Comparison of ENCODE assay signal across 8 mouse cellular contexts in the genomic region with DNA sequence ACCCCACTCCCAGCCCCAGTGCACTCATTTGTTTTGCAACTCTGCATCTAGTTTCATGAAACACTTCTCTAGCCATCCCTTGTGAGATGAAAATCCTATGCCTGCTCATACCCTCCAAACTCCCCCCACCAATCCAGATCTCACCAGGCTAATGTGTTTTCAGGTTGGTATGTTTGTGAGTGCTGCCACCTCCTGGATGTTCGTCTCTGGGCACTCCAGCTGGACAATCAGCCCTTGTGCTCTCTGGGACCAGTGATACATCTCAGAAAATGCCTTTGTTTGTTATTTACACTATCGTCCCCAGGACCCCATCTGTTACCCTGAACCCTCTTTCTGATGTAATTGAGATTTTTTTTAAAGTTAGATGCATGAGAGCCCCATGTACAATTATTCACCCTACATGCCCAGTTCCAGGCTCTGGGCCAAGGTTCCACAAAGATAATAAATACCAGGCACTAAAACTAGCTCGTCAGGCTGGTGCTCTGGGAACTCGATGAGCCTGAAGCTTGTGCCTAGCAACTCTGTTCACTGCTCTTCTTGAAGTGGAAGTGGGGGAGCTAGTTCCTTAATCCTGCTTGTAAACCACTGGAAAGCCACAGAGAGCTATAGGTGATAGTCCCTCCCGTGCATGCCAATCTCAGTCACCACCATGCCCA.
DNase-seq lines count a peak whose midpoint lies in the region; ATAC-seq and TF ChIP-seq lines count a peak whose summit lies in the region.

No protein-coding gene starts in this region.

- H3K27ac ChIP-seq in forebrain, embryonic 10.5 days, result no peak overlapping the region
- no peak overlapping the region for H3K27ac ChIP-seq in lung, postnatal 0 days (ENCODE audit: low read length)

- no peaks in the 10 kb centered on the region for H3K4me1 ChIP-seq in forebrain, embryonic 10.5 days
- no peaks in the 10 kb centered on the region for H3K4me1 ChIP-seq in lung, postnatal 0 days (ENCODE audit: insufficient read depth, low read depth, low read length)

- no peaks in the 10 kb centered on the region for H3K27me3 ChIP-seq in forebrain, embryonic 10.5 days (ENCODE audit: poor library complexity, severe bottlenecking)
- H3K27me3 ChIP-seq in lung, postnatal 0 days (replicated peaks; ENCODE audit: insufficient read depth, low read length), result no peaks in the 10 kb centered on the region

- TF ChIP-seq CTCF in lung, postnatal 0 days (IDR thresholded peaks at IDR 0.05), result peak; percentile 65

- DNase-seq in adrenal gland, adult (ENCODE audit: inconsistent age in 2 of 2, low spot score in 1 of 2), result peak; percentile 9 to 62
- no peak for DNase-seq in adrenal gland, adult 2 months
- DNase-seq in adrenal gland, postnatal 36 days, result peak; percentile 9 to 11
- DNase-seq in forebrain, embryonic 10.5 days (ENCODE audit: extremely low spot score, low spot score), result peak; percentile 16
- peak; percentile 14 for DNase-seq in kidney, adult 9 months
- DNase-seq in lung, postnatal 0 days (ENCODE audit: low spot score), result peak; percentile 15
- peak; percentile 9 to 21 for DNase-seq in right cerebral cortex, postnatal 36 days (ENCODE audit: low spot score in 2 of 2)
- DNase-seq in adipocyte (ENCODE audit: low spot score), result no peak

- H3K9me3 ChIP-seq in forebrain, embryonic 10.5 days, result no peaks in the 10 kb centered on the region
- no peaks in the 10 kb centered on the region for H3K9me3 ChIP-seq in lung, postnatal 0 days (ENCODE audit: low read length)

- H3K4me2 ChIP-seq in lung, postnatal 0 days (replicated peaks; ENCODE audit: low read depth, low read length), result no peak overlapping the region

- 46% methylated on average over 5 of the region's 5 CpGs for WGBS in forebrain, embryonic 10.5 days
- WGBS in lung, postnatal 0 days, result 29% methylated on average over 5 of the region's 5 CpGs

- no peak overlapping the region for H3K4me3 ChIP-seq in forebrain, embryonic 10.5 days
- H3K4me3 ChIP-seq in lung, postnatal 0 days (ENCODE audit: low read depth, low read length), result no peak overlapping the region

- no peaks in the 10 kb centered on the region for H3K36me3 ChIP-seq in forebrain, embryonic 10.5 days (replicated peaks)
- H3K36me3 ChIP-seq in lung, postnatal 0 days (ENCODE audit: insufficient read depth, low read length), result no peaks in the 10 kb centered on the region

- no peak for ATAC-seq in lung, postnatal 0 days

- H3K9ac ChIP-seq in lung, postnatal 0 days (replicated peaks; ENCODE audit: low read depth), result no peak overlapping the region

- TF ChIP-seq EP300 in lung, postnatal 0 days (IDR thresholded peaks at IDR 0.05), result no peak

Comparison
In these comparisons a context has a peak if more than half of its experiments do, and no peak if none do; other contexts are left out.
1. DNase-seq: peak in adrenal gland, adult (2 of 2), adrenal gland, postnatal 36 days (2 of 2), forebrain, embryonic 10.5 days (single experiment), kidney, adult 9 months (single experiment), lung, postnatal 0 days (single experiment) and right cerebral cortex, postnatal 36 days (2 of 2); none in adrenal gland, adult 2 months (single experiment) and adipocyte (single experiment).